Mouse (Mus musculus): ENCODE measurements around the gene Krtcap2. TPM values are rescaled to one million over a fixed set of nuclear protein-coding genes. Genes with fewer than 3 reads are reported as not detected.

Gene Krtcap2
- polyA plus RNA-seq, 1 experiment from 2014 or later: 216 TPM

- H3K27me3 ChIP-seq (replicated peaks): no peaks in the 10 kb centered on the region
- no peak overlapping the region for H3K27ac ChIP-seq (replicated peaks)
- no peak for ATAC-seq (ENCODE audit: extremely low read depth, insufficient number of reproducible peaks, low FRiP score, low TSS enrichment)
- 86% methylated on average over 13 of the region's 13 CpGs for WGBS
- 0 out of 2 replicates have a peak overlapping the region, but pooled peaks have one; percentile 94 for H3K4me2 ChIP-seq
- H3K9ac ChIP-seq: no peak overlapping the region
- peaks cover 52% of the 10 kb centered on the region for H3K4me1 ChIP-seq
- no peak overlapping the region for H3K4me3 ChIP-seq
- H3K36me3 ChIP-seq: peaks cover 43% of the 10 kb centered on the region
- no peaks in the 10 kb centered on the region for H3K9me3 ChIP-seq
Observed at GRCm38 (mm10) chr3:89276061-89276460, 30.3 kb downstream of the Krtcap2 start.

GRCm38 (mm10) chr3:89277281-89278021, 31.7 kb downstream of the Krtcap2 start:
- Histone ChIP-seq H3K27me3 (replicated peaks) (peaks cover 6% of the 10 kb centered on the region; the same call in 1 of the 2 replicates), H3K36me3 (peaks cover 35% of the 10 kb centered on the region), H3K4me3 (peak overlapping the region; percentile 66), H3K9ac (peak overlapping the region; percentile 86), H3K9me3 (no peaks in the 10 kb centered on the region), H3K4me1 (peaks cover 49% of the 10 kb centered on the region), H3K27ac (replicated peaks) (peak overlapping the region; percentile 89), H3K4me2 (peak overlapping the region; percentile 94)
- ATAC-seq (ENCODE audit: extremely low read depth, insufficient number of reproducible peaks, low FRiP score, low TSS enrichment): no peak
- WGBS: 23% methylated on average over 14 of the region's 14 CpGs

- Histone ChIP-seq H3K4me2 (peak overlapping the region; percentile 94), H3K27me3 (replicated peaks) (peaks cover 6% of the 10 kb centered on the region; the same call in 1 of the 2 replicates), H3K9me3 (no peaks in the 10 kb centered on the region), H3K27ac (replicated peaks) (peak overlapping the region; percentile 89), H3K9ac (peak overlapping the region; percentile 86), H3K4me1 (peaks cover 49% of the 10 kb centered on the region), H3K36me3 (peaks cover 28% of the 10 kb centered on the region), H3K4me3 (peak overlapping the region; percentile 66)
- WGBS: 16% methylated on average over 7 of the region's 7 CpGs
- ATAC-seq (ENCODE audit: extremely low read depth, insufficient number of reproducible peaks, low FRiP score, low TSS enrichment): no peak
Observed at GRCm38 (mm10) chr3:89278107-89278506, 32.3 kb downstream of the Krtcap2 start.

- Histone ChIP-seq H3K9ac (peak overlapping the region; percentile 86), H3K9me3 (no peaks in the 10 kb centered on the region), H3K27ac (replicated peaks) (peak overlapping the region; percentile 89), H3K4me3 (peak overlapping the region; percentile 66), H3K36me3 (peaks cover 23% of the 10 kb centered on the region), H3K4me2 (peak overlapping the region; percentile 94), H3K4me1 (peaks cover 49% of the 10 kb centered on the region), H3K27me3 (replicated peaks) (peaks cover 7% of the 10 kb centered on the region; the same call in 1 of the 2 replicates)
- WGBS: 10% methylated on average over 8 of the region's 8 CpGs
- no peak for ATAC-seq (ENCODE audit: extremely low read depth, insufficient number of reproducible peaks, low FRiP score, low TSS enrichment)
Observed at GRCm38 (mm10) chr3:89278643-89279042, 32.9 kb downstream of the Krtcap2 start.

GRCm38 (mm10) chr3:89279153-89279890, 33.6 kb downstream of the Krtcap2 start:
- Histone ChIP-seq H3K36me3 (peaks cover 18% of the 10 kb centered on the region), H3K9me3 (no peaks in the 10 kb centered on the region), H3K9ac (peak overlapping the region; percentile 86), H3K4me1 (peaks cover 49% of the 10 kb centered on the region), H3K4me3 (peak overlapping the region; percentile 66), H3K27ac (replicated peaks) (peak overlapping the region; percentile 89), H3K27me3 (replicated peaks) (peaks cover 12% of the 10 kb centered on the region; the same call in 1 of the 2 replicates), H3K4me2 (peak overlapping the region; percentile 94)
- peak; percentile 70 for ATAC-seq (ENCODE audit: extremely low read depth, insufficient number of reproducible peaks, low FRiP score, low TSS enrichment)
- WGBS: 1% methylated on average over 35 of the region's 35 CpGs

GRCm38 (mm10) chr3:89280050-89280605, 34.4 kb downstream of the Krtcap2 start:
- Histone ChIP-seq H3K4me2 (peak overlapping the region; percentile 94), H3K4me3 (peak overlapping the region; percentile 66), H3K9me3 (no peaks in the 10 kb centered on the region), H3K36me3 (peaks cover 11% of the 10 kb centered on the region), H3K27me3 (replicated peaks) (peaks cover 17% of the 10 kb centered on the region; the same call in 1 of the 2 replicates), H3K9ac (peak overlapping the region; percentile 86), H3K4me1 (peaks cover 49% of the 10 kb centered on the region), H3K27ac (replicated peaks) (peak overlapping the region; percentile 89)
- under 1% methylated on average over 29 of the region's 29 CpGs for WGBS
- ATAC-seq (ENCODE audit: extremely low read depth, insufficient number of reproducible peaks, low FRiP score, low TSS enrichment): no peak

- Histone ChIP-seq H3K9me3 (no peaks in the 10 kb centered on the region), H3K9ac (peak within 1 kb of the TSS; percentile 86), H3K27me3 (replicated peaks) (peaks cover 17% of the 10 kb centered on the region; the same call in 1 of the 2 replicates), H3K4me3 (peak within 1 kb of the TSS; percentile 66), H3K4me2 (peak within 1 kb of the TSS; percentile 94), H3K27ac (replicated peaks) (peak within 1 kb of the TSS; percentile 89), H3K4me1 (peaks cover 49% of the 10 kb centered on the region), H3K36me3 (peaks cover 4% of the 10 kb centered on the region)
- under 1% methylated on average over 52 of the region's 52 CpGs for WGBS
- ATAC-seq (ENCODE audit: extremely low read depth, insufficient number of reproducible peaks, low FRiP score, low TSS enrichment): no peak
Observed at GRCm38 (mm10) chr3:89280606-89281511, 35.1 kb downstream of the Krtcap2 start, which contains the start of gene Efna1. TSS of gene Efna1 (minus strand) at chr3:89281142.

GRCm38 (mm10) chr3:89281579-89282290, 36.0 kb downstream of the Krtcap2 start:
- peaks cover 42% of the 10 kb centered on the region for H3K4me1 ChIP-seq
- no peaks in the 10 kb centered on the region for H3K36me3 ChIP-seq
- 11% methylated on average over 20 of the region's 20 CpGs for WGBS
- H3K4me3 ChIP-seq: peak overlapping the region; percentile 66
- H3K27me3 ChIP-seq (replicated peaks): peaks cover 17% of the 10 kb centered on the region; the same call in 1 of the 2 replicates
- H3K4me2 ChIP-seq: peak overlapping the region; percentile 94
- H3K9me3 ChIP-seq: no peaks in the 10 kb centered on the region
- H3K9ac ChIP-seq: peak overlapping the region; percentile 86
- ATAC-seq (ENCODE audit: extremely low read depth, insufficient number of reproducible peaks, low FRiP score, low TSS enrichment): no peak
- H3K27ac ChIP-seq (replicated peaks): peak overlapping the region; percentile 63; the same call in 1 of the 2 replicates

- Histone ChIP-seq H3K27ac (replicated peaks) (no peak overlapping the region), H3K4me1 (peaks cover 37% of the 10 kb centered on the region), H3K4me2 (no peak overlapping the region), H3K9me3 (no peaks in the 10 kb centered on the region), H3K27me3 (replicated peaks) (peaks cover 17% of the 10 kb centered on the region; the same call in 1 of the 2 replicates), H3K4me3 (no peak overlapping the region), H3K9ac (no peak overlapping the region), H3K36me3 (no peaks in the 10 kb centered on the region)
- 16% methylated on average over 4 of the region's 4 CpGs for WGBS
- ATAC-seq (ENCODE audit: extremely low read depth, insufficient number of reproducible peaks, low FRiP score, low TSS enrichment): no peak
Observed at GRCm38 (mm10) chr3:89282291-89282643, 36.5 kb downstream of the Krtcap2 start.

- no peaks in the 10 kb centered on the region for H3K36me3 ChIP-seq
- no peaks in the 10 kb centered on the region for H3K9me3 ChIP-seq
- peaks cover 34% of the 10 kb centered on the region for H3K4me1 ChIP-seq
- no peak overlapping the region for H3K9ac ChIP-seq
- peaks cover 17% of the 10 kb centered on the region; the same call in 1 of the 2 replicates for H3K27me3 ChIP-seq (replicated peaks)
- H3K27ac ChIP-seq (replicated peaks): no peak overlapping the region
- no peak overlapping the region for H3K4me3 ChIP-seq
- no peak for ATAC-seq (ENCODE audit: extremely low read depth, insufficient number of reproducible peaks, low FRiP score, low TSS enrichment)
- H3K4me2 ChIP-seq: no peak overlapping the region
- 71% methylated on average over 3 of the region's 3 CpGs for WGBS
Observed at GRCm38 (mm10) chr3:89284261-89284660, 38.5 kb downstream of the Krtcap2 start.
